Mouse (Mus musculus) adrenal gland, postnatal 10 days (tissue): ENCODE measurements around the gene Csf3. TPM values are rescaled to one million over a fixed set of nuclear protein-coding genes. Genes with fewer than 3 reads are reported as not detected.
A peak's percentile ranks its signal among the peaks of the same experiment; 100 is the strongest.

Experiments used
- DNase-seq: peaks from one replicate; pipeline ENCODE4 v3.0.0; 2021; ENCODE audit warnings: mixed read lengths
- total RNA-seq, 2 experiments: library from RNA; stranded (reverse); gene quantifications; 2 replicates each; pipeline ENCODE4 v1.2.3; 2021

Csf3 gene
- total RNA-seq, 2 experiments from 2014 or later: not detected

- peak; percentile 37 for DNase-seq
These were observed 47.7 kb downstream of the Csf3 start for GRCm38 (mm10) chr11:98748506-98749416.

GRCm38 (mm10) chr11:98749716-98750115 is 48.7 kb downstream of the Csf3 start:
- DNase-seq: peak; percentile 35

GRCm38 (mm10) chr11:98750351-98751201 is 49.5 kb downstream of the Csf3 start:
- DNase-seq: peak; percentile 89

- peak; percentile 66 for DNase-seq
These were observed 50.2 kb downstream of the Csf3 start for GRCm38 (mm10) chr11:98751221-98751782.

GRCm38 (mm10) chr11:98752562-98753140 is 51.6 kb downstream of the Csf3 start:
- no peak for DNase-seq

Other genes starting within 250 kb of the Csf3 start
- gene Ikzf3, start 155.2 kb upstream of the Csf3 start, total RNA-seq: 1 to 10 TPM; 3.2 to 4.5 TPM
- gene Zpbp2, start 150.2 kb upstream of the Csf3 start, total RNA-seq: under 1 TPM in 1 of 2 experiments, not detected in 1; 0.48 TPM
- 100 to 1,000 TPM; 135 to 143 TPM for gene Ormdl3, start 113.9 kb upstream of the Csf3 start, total RNA-seq
- gene Lrrc3c, start 103.0 kb upstream of the Csf3 start, total RNA-seq: not detected
- gene Gm12355, start 75.6 kb upstream of the Csf3 start, total RNA-seq: 10 to 100 TPM; 15.7 to 19.1 TPM
- gene Gsdma3, start 74.9 kb upstream of the Csf3 start, total RNA-seq: 10 to 100 TPM; 12.7 to 15.4 TPM
- gene Gsdma2, start 54.5 kb upstream of the Csf3 start, total RNA-seq: under 1 TPM; 0.36 to 0.51 TPM
- gene Gsdma, start 36.9 kb upstream of the Csf3 start, total RNA-seq: not detected
- 100 to 1,000 TPM; 111 to 123 TPM for gene Psmd3, start 18.7 kb upstream of the Csf3 start, total RNA-seq
- 10 to 100 TPM; 40.4 to 58.0 TPM for gene Med24, start 28.2 kb downstream of the Csf3 start, total RNA-seq
- gene Thra, start 39.4 kb downstream of the Csf3 start, total RNA-seq: 100 to 1,000 TPM; 135 to 184 TPM
- gene Nr1d1, start 74.1 kb downstream of the Csf3 start, total RNA-seq: 10 to 100 TPM; 15.1 to 59.6 TPM
- gene Msl1, start 94.3 kb downstream of the Csf3 start, total RNA-seq: 10 to 100 TPM; 79.4 to 88.6 TPM
- gene Casc3, start 103.6 kb downstream of the Csf3 start, total RNA-seq: 10 to 100 TPM; 31.9 to 35.7 TPM
- gene Rapgefl1, start 135.5 kb downstream of the Csf3 start, total RNA-seq: 1 to 10 TPM in 1 of 2 experiments, under 1 TPM in 1; 0.93 to 1.6 TPM
- 10 to 100 TPM; 13.3 to 15.4 TPM for gene Wipf2, start 162.4 kb downstream of the Csf3 start, total RNA-seq
- gene Cdc6, start 206.5 kb downstream of the Csf3 start, total RNA-seq: 1 to 10 TPM; 3.8 to 6.5 TPM
- gene Rara, start 226.6 kb downstream of the Csf3 start, total RNA-seq: 10 to 100 TPM; 26.2 to 34.7 TPM